Mouse (Mus musculus) kidney, adult 2 months (tissue): ENCODE results near the gene Bpgm.

ENCODE experiments used
- CTCF ChIP-seq: fragments of 200-500 bp; conservative IDR thresholded peaks from 2 replicates; pipeline ENCODE4 v1.5.1; 2011; ENCODE audit warnings: low read depth, mild to moderate bottlenecking, control low read depth, low read length, moderate library complexity, mixed read lengths; ENCODE audit not compliant: insufficient read depth, insufficient read length
- POLR2A ChIP-seq: fragments of 200-500 bp; IDR thresholded peaks from one replicate; pipeline ENCODE4 v1.6.1; 2011; ENCODE audit warnings: low read depth, low read length, control low read depth

DNA sequence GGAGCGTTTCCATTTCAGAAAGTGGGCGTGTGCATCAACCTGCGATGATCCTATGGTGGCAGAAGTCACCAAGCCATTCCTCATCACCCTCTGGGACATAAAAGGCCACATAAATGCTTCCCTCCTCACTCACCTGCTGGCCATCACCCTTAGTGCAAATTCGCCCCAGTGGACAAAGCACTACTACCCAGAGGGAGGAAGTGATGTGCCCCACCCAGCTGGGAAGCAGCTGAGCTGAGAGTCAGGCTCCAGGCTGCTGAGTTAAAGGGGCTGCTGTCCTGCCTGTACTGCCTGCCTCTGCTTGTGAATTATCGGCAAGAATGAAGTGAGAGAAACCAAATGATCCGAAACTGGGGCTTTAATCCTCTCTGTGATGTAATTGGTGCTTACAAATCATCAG, 49.9 kb downstream of the Bpgm start:
- TF ChIP-seq POLR2A = no peak
- no peak for TF ChIP-seq CTCF
